Mouse (Mus musculus): ENCODE results near the gene Slc41a2. TPM values are rescaled to one million over a fixed set of nuclear protein-coding genes. Genes with fewer than 3 reads are reported as not detected.

Slc41a2 gene
- polyA plus RNA-seq, 1 experiment from 2014 or later: not detected

- H3K27ac ChIP-seq (ENCODE audit: low read length): no peak overlapping the region
- H3K4me1 ChIP-seq (ENCODE audit: control insufficient read depth, low read depth, low read length): no peaks in the 10 kb centered on the region
- H3K9me3 ChIP-seq (replicated peaks; ENCODE audit: control insufficient read depth, low read length): no peaks in the 10 kb centered on the region
- H3K4me3 ChIP-seq (ENCODE audit: low read depth, low read length): no peak overlapping the region
- ATAC-seq (ENCODE audit: low read depth): no peak
- 38% methylated on average over 2 of the region's 2 CpGs for WGBS (ENCODE audit: insufficient replicate concordance)
- H3K4me2 ChIP-seq (ENCODE audit: low read depth, low read length): no peak overlapping the region
- no peak overlapping the region for H3K9ac ChIP-seq (ENCODE audit: low read depth, low read length)
- no peaks in the 10 kb centered on the region for H3K36me3 ChIP-seq (ENCODE audit: control insufficient read depth, insufficient read depth)
- no peaks in the 10 kb centered on the region for H3K27me3 ChIP-seq (ENCODE audit: control insufficient read depth, insufficient read depth, low read depth, low read length)
Observed at GRCm38 (mm10) chr10:83218778-83219177, 118.9 kb downstream of the Slc41a2 start.

GRCm38 (mm10) chr10:83217256-83217655 is 120.4 kb downstream of the Slc41a2 start:
- Histone ChIP-seq H3K4me2 (ENCODE audit: low read depth, low read length) (no peak overlapping the region), H3K9me3 (replicated peaks; ENCODE audit: control insufficient read depth, low read length) (no peaks in the 10 kb centered on the region), H3K4me3 (ENCODE audit: low read depth, low read length) (no peak overlapping the region), H3K36me3 (ENCODE audit: control insufficient read depth, insufficient read depth) (no peaks in the 10 kb centered on the region), H3K27ac (ENCODE audit: low read length) (no peak overlapping the region), H3K4me1 (ENCODE audit: control insufficient read depth, low read depth, low read length) (no peaks in the 10 kb centered on the region), H3K27me3 (ENCODE audit: control insufficient read depth, insufficient read depth, low read depth, low read length) (no peaks in the 10 kb centered on the region), H3K9ac (ENCODE audit: low read depth, low read length) (no peak overlapping the region)
- no peak for ATAC-seq (ENCODE audit: low read depth)
- 44% methylated on average over 5 of the region's 5 CpGs for WGBS (ENCODE audit: insufficient replicate concordance)

GRCm38 (mm10) chr10:83215559-83215958 is 122.1 kb downstream of the Slc41a2 start:
- H3K4me3 ChIP-seq (ENCODE audit: low read depth, low read length): no peak overlapping the region
- H3K27ac ChIP-seq (ENCODE audit: low read length): no peak overlapping the region
- no peaks in the 10 kb centered on the region for H3K4me1 ChIP-seq (ENCODE audit: control insufficient read depth, low read depth, low read length)
- no peaks in the 10 kb centered on the region for H3K9me3 ChIP-seq (replicated peaks; ENCODE audit: control insufficient read depth, low read length)
- H3K27me3 ChIP-seq (ENCODE audit: control insufficient read depth, insufficient read depth, low read depth, low read length): no peaks in the 10 kb centered on the region
- no peak for ATAC-seq (ENCODE audit: low read depth)
- 18% methylated on average over 5 of the region's 5 CpGs for WGBS (ENCODE audit: insufficient replicate concordance)
- H3K9ac ChIP-seq (ENCODE audit: low read depth, low read length): no peak overlapping the region
- no peak overlapping the region for H3K4me2 ChIP-seq (ENCODE audit: low read depth, low read length)
- no peaks in the 10 kb centered on the region for H3K36me3 ChIP-seq (ENCODE audit: control insufficient read depth, insufficient read depth)

- H3K9me3 ChIP-seq (replicated peaks; ENCODE audit: control insufficient read depth, low read length): no peaks in the 10 kb centered on the region
- WGBS (ENCODE audit: insufficient replicate concordance): 72% methylated on average over 4 of the region's 4 CpGs
- no peak overlapping the region for H3K4me2 ChIP-seq (ENCODE audit: low read depth, low read length)
- no peak overlapping the region for H3K9ac ChIP-seq (ENCODE audit: low read depth, low read length)
- H3K4me1 ChIP-seq (ENCODE audit: control insufficient read depth, low read depth, low read length): no peaks in the 10 kb centered on the region
- H3K27me3 ChIP-seq (ENCODE audit: control insufficient read depth, insufficient read depth, low read depth, low read length): no peaks in the 10 kb centered on the region
- no peaks in the 10 kb centered on the region for H3K36me3 ChIP-seq (ENCODE audit: control insufficient read depth, insufficient read depth)
- no peak overlapping the region for H3K4me3 ChIP-seq (ENCODE audit: low read depth, low read length)
- no peak for ATAC-seq (ENCODE audit: low read depth)
- no peak overlapping the region for H3K27ac ChIP-seq (ENCODE audit: low read length)
Observed at GRCm38 (mm10) chr10:83212618-83213017, 125.1 kb downstream of the Slc41a2 start.

GRCm38 (mm10) chr10:83210968-83211583 is 126.6 kb downstream of the Slc41a2 start:
- Histone ChIP-seq H3K9ac (ENCODE audit: low read depth, low read length) (no peak overlapping the region), H3K27me3 (ENCODE audit: control insufficient read depth, insufficient read depth, low read depth, low read length) (no peaks in the 10 kb centered on the region), H3K4me3 (ENCODE audit: low read depth, low read length) (no peak overlapping the region), H3K36me3 (ENCODE audit: control insufficient read depth, insufficient read depth) (no peaks in the 10 kb centered on the region), H3K27ac (ENCODE audit: low read length) (no peak overlapping the region), H3K9me3 (replicated peaks; ENCODE audit: control insufficient read depth, low read length) (no peaks in the 10 kb centered on the region), H3K4me2 (ENCODE audit: low read depth, low read length) (no peak overlapping the region), H3K4me1 (ENCODE audit: control insufficient read depth, low read depth, low read length) (no peaks in the 10 kb centered on the region)
- ATAC-seq (ENCODE audit: low read depth): no peak
- WGBS (ENCODE audit: insufficient replicate concordance): 38% methylated on average over 6 of the region's 6 CpGs

GRCm38 (mm10) chr10:83210122-83210521 is 127.6 kb downstream of the Slc41a2 start:
- Histone ChIP-seq H3K36me3 (ENCODE audit: control insufficient read depth, insufficient read depth) (no peaks in the 10 kb centered on the region), H3K27me3 (ENCODE audit: control insufficient read depth, insufficient read depth, low read depth, low read length) (no peaks in the 10 kb centered on the region), H3K4me1 (ENCODE audit: control insufficient read depth, low read depth, low read length) (no peaks in the 10 kb centered on the region), H3K9me3 (replicated peaks; ENCODE audit: control insufficient read depth, low read length) (no peaks in the 10 kb centered on the region), H3K4me2 (ENCODE audit: low read depth, low read length) (no peak overlapping the region), H3K9ac (ENCODE audit: low read depth, low read length) (no peak overlapping the region), H3K27ac (ENCODE audit: low read length) (no peak overlapping the region), H3K4me3 (ENCODE audit: low read depth, low read length) (no peak overlapping the region)
- no peak for ATAC-seq (ENCODE audit: low read depth)
- WGBS (ENCODE audit: insufficient replicate concordance): 73% methylated on average over 16 of the region's 16 CpGs

- Histone ChIP-seq H3K4me1 (ENCODE audit: control insufficient read depth, low read depth, low read length) (no peaks in the 10 kb centered on the region), H3K4me2 (ENCODE audit: low read depth, low read length) (no peak overlapping the region), H3K9me3 (replicated peaks; ENCODE audit: control insufficient read depth, low read length) (no peaks in the 10 kb centered on the region), H3K4me3 (ENCODE audit: low read depth, low read length) (no peak overlapping the region), H3K27ac (ENCODE audit: low read length) (no peak overlapping the region), H3K36me3 (ENCODE audit: control insufficient read depth, insufficient read depth) (no peaks in the 10 kb centered on the region), H3K9ac (ENCODE audit: low read depth, low read length) (no peak overlapping the region), H3K27me3 (ENCODE audit: control insufficient read depth, insufficient read depth, low read depth, low read length) (no peaks in the 10 kb centered on the region)
- no peak for ATAC-seq (ENCODE audit: low read depth)
- 67% methylated on average over 12 of the region's 12 CpGs for WGBS (ENCODE audit: insufficient replicate concordance)
Observed at GRCm38 (mm10) chr10:83209388-83209787, 128.3 kb downstream of the Slc41a2 start.

- Histone ChIP-seq H3K9me3 (replicated peaks; ENCODE audit: control insufficient read depth, low read length) (no peaks in the 10 kb centered on the region), H3K4me3 (ENCODE audit: low read depth, low read length) (no peak overlapping the region), H3K27me3 (ENCODE audit: control insufficient read depth, insufficient read depth, low read depth, low read length) (no peaks in the 10 kb centered on the region), H3K27ac (ENCODE audit: low read length) (no peak overlapping the region), H3K36me3 (ENCODE audit: control insufficient read depth, insufficient read depth) (no peaks in the 10 kb centered on the region), H3K4me1 (ENCODE audit: control insufficient read depth, low read depth, low read length) (no peaks in the 10 kb centered on the region), H3K9ac (ENCODE audit: low read depth, low read length) (no peak overlapping the region), H3K4me2 (ENCODE audit: low read depth, low read length) (no peak overlapping the region)
- no peak for ATAC-seq (ENCODE audit: low read depth)
- 65% methylated on average over 7 of the region's 7 CpGs for WGBS (ENCODE audit: insufficient replicate concordance)
Observed at GRCm38 (mm10) chr10:83208436-83208835, 129.2 kb downstream of the Slc41a2 start.

GRCm38 (mm10) chr10:83202906-83203702 is 134.6 kb downstream of the Slc41a2 start:
- H3K4me2 ChIP-seq (ENCODE audit: low read depth, low read length): no peak overlapping the region
- H3K27ac ChIP-seq (ENCODE audit: low read length): no peak overlapping the region
- H3K9ac ChIP-seq (ENCODE audit: low read depth, low read length): no peak overlapping the region
- no peaks in the 10 kb centered on the region for H3K9me3 ChIP-seq (replicated peaks; ENCODE audit: control insufficient read depth, low read length)
- H3K4me1 ChIP-seq (ENCODE audit: control insufficient read depth, low read depth, low read length): no peaks in the 10 kb centered on the region
- no peak for ATAC-seq (ENCODE audit: low read depth)
- H3K36me3 ChIP-seq (ENCODE audit: control insufficient read depth, insufficient read depth): no peaks in the 10 kb centered on the region
- H3K4me3 ChIP-seq (ENCODE audit: low read depth, low read length): no peak overlapping the region
- WGBS (ENCODE audit: insufficient replicate concordance): 73% methylated on average over 14 of the region's 14 CpGs
- no peaks in the 10 kb centered on the region for H3K27me3 ChIP-seq (ENCODE audit: control insufficient read depth, insufficient read depth, low read depth, low read length)

Data from liver, embryonic 16.5 days (tissue).